Mouse (Mus musculus) MEL (cell line): ENCODE measurements around the gene Gngt2. TPM values are rescaled to one million over a fixed set of nuclear protein-coding genes. Genes with fewer than 3 reads are reported as not detected.
A peak's percentile ranks its signal among the peaks of the same experiment; 100 is the strongest.

Source experiments
- DNase-seq: peaks from one replicate; pipeline ENCODE4 v3.0.0; 2011; ENCODE audit warnings: low read depth, low spot score
- H3K27ac ChIP-seq: 2 replicates; pipeline ENCODE4 v1.5.1; 2012; ENCODE audit warnings: low read depth, mild to moderate bottlenecking, control low read depth, low read length, moderate library complexity; ENCODE audit not compliant: control insufficient read depth
- H3K27me3 ChIP-seq, 2 experiments: fragments of 150-350 bp in 1 of 2; sonication (generic) in 1 of 2; 2 replicates each; pipeline ENCODE4 v1.6.1; 2012; ENCODE audit warnings: low read length in 2 of 2, mild to moderate bottlenecking in 2 of 2, improper control_type of control experiment in 1 of 2, moderate library complexity in 1 of 2; ENCODE audit not compliant: insufficient read depth in 2 of 2, control insufficient read depth in 1 of 2
- H3K36me3 ChIP-seq, 2 experiments: 2 replicates each; pipeline ENCODE4 v1.6.1; 2012 to 2014; ENCODE audit warnings: low read length in 2 of 2, improper control_type of control experiment in 1 of 2, inconsistent platforms in 1 of 2, mild to moderate bottlenecking in 1 of 2; ENCODE audit not compliant: insufficient read depth in 2 of 2, control insufficient read depth in 1 of 2
- H3K4me1 ChIP-seq, 2 experiments: fragments of 150-350 bp in 1 of 2; sonication (generic) in 1 of 2; 2 replicates each; pipeline ENCODE4 v1.6.1; 2012; ENCODE audit warnings: low read length in 2 of 2, improper control_type of control experiment in 1 of 2, mild to moderate bottlenecking in 1 of 2; ENCODE audit not compliant: insufficient read depth in 2 of 2, control insufficient read depth in 1 of 2
- H3K4me3 ChIP-seq, 2 experiments: fragments of 150-350 bp in 1 of 2; sonication (generic) in 1 of 2; 2 replicates each; pipeline ENCODE4 v1.5.1; 2012; ENCODE audit warnings: low read depth in 2 of 2, low read length in 2 of 2, mild to moderate bottlenecking in 2 of 2, moderate library complexity in 2 of 2, control low read depth in 1 of 2, improper control_type of control experiment in 1 of 2; ENCODE audit not compliant: control insufficient read depth in 1 of 2, insufficient read depth in 1 of 2
- H3K79me2 ChIP-seq: 2 replicates; pipeline ENCODE4 v1.6.1; 2012; ENCODE audit warnings: mild to moderate bottlenecking, low read length, moderate library complexity; ENCODE audit not compliant: control insufficient read depth, poor library complexity, insufficient read depth
- H3K9ac ChIP-seq: 2 replicates; pipeline ENCODE4 v1.6.1; 2012; ENCODE audit warnings: low read depth, mild to moderate bottlenecking, control low read depth, low read length, moderate library complexity; ENCODE audit not compliant: control insufficient read depth, poor library complexity, severe bottlenecking
- H3K9me3 ChIP-seq: fragments of 150-350 bp; sonication (generic); replicated peaks from 2 replicates; pipeline ENCODE4 v1.6.1; 2012; ENCODE audit warnings: mild to moderate bottlenecking, low read length, improper control_type of control experiment, moderate library complexity; ENCODE audit not compliant: insufficient read depth
- BHLHE40 ChIP-seq: IDR thresholded peaks from 2 replicates; pipeline ENCODE4 v1.6.1; 2012; ENCODE audit warnings: low read depth, mild to moderate bottlenecking, inconsistent platforms, low read length, improper control_type of control experiment, borderline replicate concordance
- CHD1 ChIP-seq: IDR thresholded peaks from 2 replicates; pipeline ENCODE4 v1.6.1; 2012; ENCODE audit warnings: low read depth, mild to moderate bottlenecking, inconsistent platforms, low read length, improper control_type of control experiment
- CHD2 ChIP-seq: IDR thresholded peaks from 2 replicates; pipeline ENCODE4 v1.6.1; 2011; ENCODE audit warnings: low read length, improper control_type of control experiment
- CTCF ChIP-seq, 3 experiments: IDR thresholded peaks in 2 of 3; conservative IDR thresholded peaks in 1 of 3; 2 replicates each; pipeline ENCODE4 v1.5.1; 2011 to 2012; ENCODE audit warnings: low read length in 3 of 3, low read depth in 2 of 3, mild to moderate bottlenecking in 2 of 3, improper control_type of control experiment in 1 of 3, inconsistent platforms in 1 of 3, mixed read lengths in 1 of 3, moderate library complexity in 1 of 3; ENCODE audit not compliant: control insufficient read depth in 1 of 3, insufficient read depth in 1 of 3, poor library complexity in 1 of 3, severe bottlenecking in 1 of 3
- ETS1 ChIP-seq: IDR thresholded peaks from 2 replicates; pipeline ENCODE4 v1.6.1; 2012; ENCODE audit warnings: low read depth, mild to moderate bottlenecking, inconsistent platforms, low read length, improper control_type of control experiment, moderate library complexity
- GABPA ChIP-seq: IDR thresholded peaks from 2 replicates; pipeline ENCODE4 v1.6.1; 2012; ENCODE audit warnings: low read depth, mild to moderate bottlenecking, inconsistent platforms, low read length, improper control_type of control experiment, moderate library complexity
- GATA1 ChIP-seq: IDR thresholded peaks from 2 replicates; pipeline ENCODE4 v1.6.1; 2011; ENCODE audit warnings: low read depth, low read length, improper control_type of control experiment
- HCFC1 ChIP-seq: IDR thresholded peaks from 2 replicates; pipeline ENCODE4 v1.6.1; 2012; ENCODE audit warnings: low read depth, mild to moderate bottlenecking, inconsistent platforms, low read length, improper control_type of control experiment, moderate library complexity
- JUND ChIP-seq: IDR thresholded peaks from 2 replicates; pipeline ENCODE4 v1.6.1; 2011; ENCODE audit warnings: low read depth, mild to moderate bottlenecking, improper control_type of control experiment, low read length
- MAZ ChIP-seq: IDR thresholded peaks from 2 replicates; pipeline ENCODE4 v1.6.1; 2012; ENCODE audit warnings: low read depth, mild to moderate bottlenecking, inconsistent platforms, low read length, improper control_type of control experiment
- MEF2A ChIP-seq: IDR thresholded peaks from 2 replicates; pipeline ENCODE4 v1.6.1; 2014; ENCODE audit warnings: low read depth, mild to moderate bottlenecking, inconsistent platforms, low read length, improper control_type of control experiment; ENCODE audit not compliant: poor library complexity, insufficient replicate concordance, severe bottlenecking; ENCODE audit errors: extremely low read depth
- MXI1 ChIP-seq: IDR thresholded peaks from 2 replicates; pipeline ENCODE4 v1.6.1; 2011; ENCODE audit warnings: mild to moderate bottlenecking, low read depth, low read length, improper control_type of control experiment
- MYB ChIP-seq: IDR thresholded peaks from 2 replicates; pipeline ENCODE4 v1.6.1; 2011; ENCODE audit warnings: mild to moderate bottlenecking, low read depth, low read length, improper control_type of control experiment
- MYC ChIP-seq: IDR thresholded peaks from 2 replicates; pipeline ENCODE4 v1.6.1; 2011; ENCODE audit warnings: low read depth, mild to moderate bottlenecking, low read length, improper control_type of control experiment, moderate library complexity
- NELFE ChIP-seq: IDR thresholded peaks from 2 replicates; pipeline ENCODE4 v1.6.1; 2011; ENCODE audit warnings: low read depth, low read length, improper control_type of control experiment
- NRF1 ChIP-seq: IDR thresholded peaks from 2 replicates; pipeline ENCODE4 v1.6.1; 2014; ENCODE audit warnings: low read depth, mild to moderate bottlenecking, inconsistent platforms, low read length, improper control_type of control experiment, moderate library complexity; ENCODE audit not compliant: poor library complexity, insufficient read depth, severe bottlenecking
- RAD21 ChIP-seq: IDR thresholded peaks from 2 replicates; pipeline ENCODE4 v1.6.1; 2011; ENCODE audit warnings: mild to moderate bottlenecking, low read depth, low read length, improper control_type of control experiment
- SMC3 ChIP-seq: IDR thresholded peaks from 2 replicates; pipeline ENCODE4 v1.6.1; 2011; ENCODE audit warnings: low read depth, low read length, improper control_type of control experiment
- TCF12 ChIP-seq: IDR thresholded peaks from 2 replicates; pipeline ENCODE4 v1.6.1; 2014; ENCODE audit warnings: low read depth, mild to moderate bottlenecking, inconsistent platforms, low read length, improper control_type of control experiment, moderate library complexity
- UBTF ChIP-seq: IDR thresholded peaks from 2 replicates; pipeline ENCODE4 v1.6.1; 2012; ENCODE audit warnings: low read depth, mild to moderate bottlenecking, inconsistent platforms, low read length, improper control_type of control experiment, moderate library complexity, borderline replicate concordance; ENCODE audit not compliant: insufficient read depth
- USF1 ChIP-seq: IDR thresholded peaks from 2 replicates; pipeline ENCODE4 v1.6.1; 2014; ENCODE audit warnings: low read depth, mild to moderate bottlenecking, inconsistent platforms, low read length, improper control_type of control experiment, moderate library complexity
- USF2 ChIP-seq, 2 experiments: IDR thresholded peaks; 2 replicates each; pipeline ENCODE4 v1.6.1; 2011 to 2012; ENCODE audit warnings: improper control_type of control experiment in 2 of 2, low read length in 2 of 2, borderline replicate concordance in 1 of 2, inconsistent platforms in 1 of 2, low read depth in 1 of 2, mild to moderate bottlenecking in 1 of 2; ENCODE audit not compliant: insufficient read depth in 1 of 2
- ZC3H11A ChIP-seq: IDR thresholded peaks from 2 replicates; pipeline ENCODE4 v1.6.1; 2012; ENCODE audit warnings: low read depth, mild to moderate bottlenecking, inconsistent platforms, low read length, improper control_type of control experiment
- ZMIZ1 ChIP-seq: IDR thresholded peaks from 2 replicates; pipeline ENCODE4 v1.6.1; 2012; ENCODE audit warnings: low read depth, mild to moderate bottlenecking, inconsistent platforms, low read length, improper control_type of control experiment, moderate library complexity
- polyA plus RNA-seq, 2 experiments: library from polyadenylated mRNA; stranded (reverse) in 1 of 2; unstranded in 1 of 2; fragments of >175 nt in 1 of 2; fragments of >200 nt in 1 of 2; gene quantifications; 2 replicates each; pipeline versions ENCODE4 v1.2.1 to v1.2.4; 2012; ENCODE audit warnings: low replicate concordance in 2 of 2, low read depth in 1 of 2; ENCODE audit not compliant: insufficient read length in 2 of 2, insufficient read depth in 1 of 2, missing spikeins in 1 of 2
- total RNA-seq: library from RNA; depleted of rRNA; stranded (reverse); fragments of 300-350 nt; gene quantifications from 2 replicates; pipeline ENCODE4 v1.2.3, GENCODE M21; 2012

Gene Gngt2
- total and polyA plus RNA-seq, 3 experiments: 23.5 to 25.9 TPM; not detected in 1

GRCm38 (mm10) chr11:95834742-95835710 is 2.0 kb upstream of the Gngt2 start (continued):
- TF ChIP-seq ETS1: peak; percentile 99
- peak; percentile 80; the same call in 1 of the 2 replicates for TF ChIP-seq MEF2A
- peak; percentile 79 for TF ChIP-seq ZMIZ1
- TF ChIP-seq UBTF: 0 out of 2 replicates have a peak, but pooled peaks have one; percentile 31
- TF ChIP-seq MYB: peak; percentile 87
- peak; percentile 100 for TF ChIP-seq GATA1
- peak; percentile 97 for TF ChIP-seq MYC
- peak; percentile 82 for TF ChIP-seq JUND
- peak; percentile 86 for TF ChIP-seq USF1
- TF ChIP-seq CTCF (IDR thresholded peaks at IDR 0.05 in 2 of 3, conservative IDR thresholded peaks at IDR 0.05 in 1 of 3; ENCODE audit: control insufficient read depth in 1 of 3, insufficient read depth in 1 of 3, low read depth in 2 of 3, low read length in 3 of 3, poor library complexity in 1 of 3, severe bottlenecking in 1 of 3): peak in 2 of 3 experiments; percentile 50 to 54; a peak in 4 of 6 replicates
- TF ChIP-seq, all 39 proteins: peak for 30

GRCm38 (mm10) chr11:95835832-95836231 is 1.2 kb upstream of the Gngt2 start:
- H3K4me3 ChIP-seq: peak overlapping the region; percentile 16 to 37
- peak overlapping the region; percentile 97 for H3K27ac ChIP-seq
- H3K79me2 ChIP-seq: no peaks in the 10 kb centered on the region; the same call in 1 of the 2 replicates
- H3K36me3 ChIP-seq: peaks cover 0 to 25% of the 10 kb centered on the region in 2 experiments; a peak in 2 of 4 replicates
- H3K9me3 ChIP-seq: no peaks in the 10 kb centered on the region
- 0 out of 2 replicates have a peak, but pooled peaks have one; percentile 65 for TF ChIP-seq CHD1
- no peak for TF ChIP-seq MXI1
- no peak for TF ChIP-seq JUND
- TF ChIP-seq RAD21: no peak
- TF ChIP-seq USF1: no peak
- TF ChIP-seq NRF1: no peak
- no peaks in the 10 kb centered on the region for H3K27me3 ChIP-seq
- peaks cover 16 to 49% of the 10 kb centered on the region in 2 experiments for H3K4me1 ChIP-seq
- DNase-seq: no peak
- peak overlapping the region; percentile 74 for H3K9ac ChIP-seq

- no peaks in the 10 kb centered on the region; the same call in 1 of the 2 replicates for H3K79me2 ChIP-seq
- H3K36me3 ChIP-seq: peaks cover 0 to 25% of the 10 kb centered on the region in 2 experiments; a peak in 2 of 4 replicates
- peak overlapping the region; percentile 97 for H3K27ac ChIP-seq
- no peaks in the 10 kb centered on the region for H3K9me3 ChIP-seq
- H3K9ac ChIP-seq: peak overlapping the region; percentile 74; the same call in 1 of the 2 replicates
- peak; percentile 14 for DNase-seq
- H3K27me3 ChIP-seq: no peaks in the 10 kb centered on the region
- no peak overlapping the region for H3K4me3 ChIP-seq
- peaks cover 16 to 52% of the 10 kb centered on the region in 2 experiments for H3K4me1 ChIP-seq
- TF ChIP-seq NRF1 (no peak), NELFE (no peak), USF2 (IDR thresholded peaks at IDR 0.05; ENCODE audit: borderline replicate concordance in 1 of 2, insufficient read depth in 1 of 2, low read depth in 1 of 2, low read length in 2 of 2) (no peak), MYC (no peak), GATA1 (no peak), USF1 (no peak), TCF12 (no peak), RAD21 (no peak), ETS1 (no peak), MAZ (no peak), ZC3H11A (no peak), GABPA (no peak), JUND (no peak), MEF2A (no peak), CHD2 (no peak), BHLHE40 (no peak), SMC3 (no peak), HCFC1 (no peak)
Observed at GRCm38 (mm10) chr11:95836433-95836832, 583 bp upstream of the Gngt2 start.
